Mouse (Mus musculus): Measurements from ENCODE around the gene Clstn1.

DNA sequence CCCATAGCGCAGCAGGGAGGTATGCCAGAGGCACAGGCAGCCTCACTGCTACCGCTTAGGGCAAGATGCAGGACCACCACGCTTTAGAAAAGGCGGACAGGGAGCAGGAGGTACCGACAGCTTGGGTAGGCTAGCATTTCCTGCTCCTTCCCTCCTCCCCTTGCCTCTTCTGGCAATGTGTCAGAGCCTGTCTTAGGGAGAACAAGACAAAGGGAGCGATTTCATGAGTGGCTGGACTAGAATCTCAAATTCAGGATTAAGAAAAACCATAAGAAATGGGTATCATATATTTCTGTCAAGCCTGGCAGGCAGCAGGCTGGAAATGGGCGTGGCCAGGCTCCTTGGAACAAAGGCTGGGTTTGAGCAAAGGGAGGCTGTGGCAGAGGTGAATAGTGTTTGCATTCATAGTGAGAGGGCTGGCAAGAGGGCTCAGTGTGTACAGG, 23.3 kb upstream of the Clstn1 start:
- TF ChIP-seq POLR2A (IDR thresholded peaks at IDR 0.05; ENCODE audit: low read depth, low read length) (no peak), CTCF (IDR thresholded peaks at IDR 0.05; ENCODE audit: borderline replicate concordance, insufficient read depth, low read length) (no peak)

Data from embryonic fibroblast, embryonic 13.5 days (primary cell).